Mouse (Mus musculus) skeletal muscle tissue, postnatal 0 days (tissue): ENCODE measurements around the gene Atxn2l. TPM values are rescaled to one million over a fixed set of nuclear protein-coding genes. Genes with fewer than 3 reads are reported as not detected.

Experiments used
- polyA plus RNA-seq: library from polyadenylated mRNA; unstranded; fragments of >200 nt; fragmentation: Nextera tagmentation; extraction: Ambion mirVana; gene quantifications from 2 replicates; pipeline ENCODE4 v1.2.1, GENCODE M21; 2015

The Atxn2l gene
- polyA plus RNA-seq = 17.2 and 18.9 TPM in 2 replicates

GRCm38 (mm10) chr7:126503273-126503878 lies at the start of gene Atxn2l:
Atxn2l (minus strand) TSS chr7:126503437.

GRCm38 (mm10) chr7:126487052-126487483 lies 16.2 kb downstream of the Atxn2l start, which contains the start of gene Tufm:
Tufm (plus strand) TSS chr7:126487361.

DNA sequence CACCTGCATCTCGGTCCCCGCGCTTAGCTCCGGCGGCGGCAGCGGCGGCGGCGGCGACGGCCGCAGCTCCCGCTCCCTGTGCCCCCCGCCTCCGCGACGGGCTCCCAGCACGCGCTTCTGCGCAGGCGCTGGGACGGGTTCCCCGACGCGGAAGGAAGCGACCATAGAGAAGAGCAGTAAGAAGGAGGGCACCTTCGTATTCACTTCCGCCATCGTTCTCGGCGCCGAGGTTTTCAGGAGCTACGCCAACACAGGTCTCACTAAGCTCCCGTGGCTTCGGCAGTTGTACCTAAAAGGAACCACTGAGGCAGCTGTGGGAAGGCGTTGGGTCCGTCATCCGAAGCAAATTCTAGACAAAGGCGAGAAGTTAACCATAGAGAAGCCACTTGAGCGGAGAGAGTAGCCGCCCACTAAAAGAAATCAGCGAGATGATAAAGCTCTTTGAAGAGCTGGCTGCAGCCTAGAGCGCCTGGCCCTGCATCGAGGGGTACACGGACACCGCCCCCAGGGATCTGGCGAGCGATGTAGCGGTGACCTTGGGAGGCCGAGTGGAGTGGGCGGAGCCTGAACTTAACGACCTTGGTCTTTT lies 28.1 kb downstream of the Atxn2l start, which contains the start of gene Sh2b1:
Gene Sh2b1 (minus strand): TSS at position 432 of the 589 bp plus-strand sequence.

DNA sequence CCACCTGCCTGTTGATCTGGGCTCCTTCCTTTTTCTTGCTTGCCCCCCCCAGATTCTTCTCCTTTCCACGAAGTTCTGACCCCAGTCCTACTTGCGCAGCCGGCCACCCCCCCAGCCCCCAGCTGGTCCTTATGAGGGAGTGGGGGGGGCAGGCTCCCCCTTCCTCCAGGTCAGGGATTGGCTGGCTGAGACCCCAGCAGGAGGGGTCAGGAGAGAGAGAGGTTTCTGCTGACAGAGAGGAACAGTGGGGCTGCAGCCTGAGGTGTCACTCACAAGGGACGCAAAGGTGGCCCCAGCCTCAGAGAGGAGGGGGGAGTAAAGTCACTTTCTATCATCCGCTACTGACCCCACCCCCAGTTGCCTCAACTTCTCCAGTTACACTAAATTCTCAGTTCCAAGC lies 40.2 kb downstream of the Atxn2l start, which contains the start of gene Atp2a1:
Gene Atp2a1 (minus strand): TSS at position 105 of the 400 bp plus-strand sequence.

Other genes with a start within 250 kb of the Atxn2l start
- gene Sbk1, start 230.8 kb downstream of the Atxn2l start, polyA plus RNA-seq = 14.2 and 17.3 TPM in 2 replicates
- gene Lat, start 133.9 kb downstream of the Atxn2l start, polyA plus RNA-seq = 1.6 and 1.7 TPM in 2 replicates
- gene Spns1, start 126.0 kb downstream of the Atxn2l start, polyA plus RNA-seq = 27.8 and 28.4 TPM in 2 replicates
- 0.65 and 0.72 TPM in 2 replicates for gene Nfatc2ip, start 106.7 kb downstream of the Atxn2l start, polyA plus RNA-seq
- 0.17 and 0.21 TPM in 2 replicates for gene Cd19, start 88.5 kb downstream of the Atxn2l start, polyA plus RNA-seq
- gene Rabep2, start 74.7 kb downstream of the Atxn2l start, polyA plus RNA-seq = 59.8 and 76.2 TPM in 2 replicates
- 6,071 and 7,311 TPM in 2 replicates for gene Atp2a1, start 40.3 kb downstream of the Atxn2l start, polyA plus RNA-seq
- 39.5 and 42.1 TPM in 2 replicates for gene Sh2b1, start 28.0 kb downstream of the Atxn2l start, polyA plus RNA-seq
- 120 and 126 TPM in 2 replicates for gene Tufm, start 16.1 kb downstream of the Atxn2l start, polyA plus RNA-seq
- 125 and 130 TPM in 2 replicates for gene Eif3c, start 63.0 kb upstream of the Atxn2l start, polyA plus RNA-seq
- 0.72 and 1.1 TPM in 2 replicates for gene Apobr, start 81.5 kb upstream of the Atxn2l start, polyA plus RNA-seq
- 11.5 and 16.2 TPM in 2 replicates for gene Cln3, start 82.4 kb upstream of the Atxn2l start, polyA plus RNA-seq
- not detected in 2 replicates for gene Il27, start 91.5 kb upstream of the Atxn2l start, polyA plus RNA-seq
- 28.9 and 66.2 TPM in 2 replicates for gene Nupr1, start 127.4 kb upstream of the Atxn2l start, polyA plus RNA-seq
- gene Sgf29, start 145.9 kb upstream of the Atxn2l start, polyA plus RNA-seq = 17.4 and 21.8 TPM in 2 replicates
- 27.9 and 56.4 TPM in 2 replicates for gene Sult1a1, start 173.0 kb upstream of the Atxn2l start, polyA plus RNA-seq
- gene Bola2, start 192.0 kb upstream of the Atxn2l start, polyA plus RNA-seq = 73.2 and 75.7 TPM in 2 replicates
- 3.7 and 5.2 TPM in 2 replicates for gene Slx1b, start 192.3 kb upstream of the Atxn2l start, polyA plus RNA-seq
- gene Coro1a, start 204.3 kb upstream of the Atxn2l start, polyA plus RNA-seq = 12.8 and 18.1 TPM in 2 replicates